Mouse (Mus musculus): ENCODE measurements at regions not wholly inside any gene's neighbourhood (a gene's known extent, or its start where the extent isn't known, plus 50 kb on each side); places are given as distances from the start of the nearest gene placed in this dataset.

GRCm38 (mm10) chr9:47054595-47054994 lies 56.1 kb downstream of the Gm4791 start:
- 73% methylated on average over 10 of the region's 10 CpGs for WGBS
- H3K27me3 ChIP-seq (replicated peaks; ENCODE audit: control insufficient read depth, insufficient read depth, low read length), result no peaks in the 10 kb centered on the region

GRCm38 (mm10) chr9:47055558-47055957 lies 57.0 kb downstream of the Gm4791 start:
- H3K4me2 ChIP-seq (ENCODE audit: low read length), result no peak overlapping the region
- H3K9me3 ChIP-seq (ENCODE audit: control insufficient read depth, low read length), result no peaks in the 10 kb centered on the region
- H3K9ac ChIP-seq (ENCODE audit: low read length), result no peak overlapping the region
- H3K4me1 ChIP-seq (replicated peaks; ENCODE audit: control insufficient read depth, insufficient read depth, low read length), result no peaks in the 10 kb centered on the region
- no peak for DNase-seq (ENCODE audit: low spot score)
- H3K27ac ChIP-seq (ENCODE audit: low read depth), result no peak overlapping the region
- H3K27me3 ChIP-seq (replicated peaks; ENCODE audit: control insufficient read depth, insufficient read depth, low read length), result no peaks in the 10 kb centered on the region
- WGBS, result 78% methylated on average over 6 of the region's 6 CpGs
- no peak for ATAC-seq (replicated peaks; ENCODE audit: low FRiP score, low TSS enrichment, low read depth)
- H3K4me3 ChIP-seq (ENCODE audit: low read depth, low read length), result no peak overlapping the region
- H3K36me3 ChIP-seq (ENCODE audit: control insufficient read depth, insufficient read depth, low read length), result no peaks in the 10 kb centered on the region

More at GRCm38 (mm10) chr9:47054595-47054994, 56.1 kb downstream of the Gm4791 start:
- Histone ChIP-seq H3K4me1 (replicated peaks; ENCODE audit: control insufficient read depth, insufficient read depth, low read length) (no peaks in the 10 kb centered on the region), H3K27ac (ENCODE audit: low read depth) (no peak overlapping the region), H3K9me3 (ENCODE audit: control insufficient read depth, low read length) (peaks cover 4% of the 10 kb centered on the region; the same call in 1 of the 2 replicates), H3K36me3 (ENCODE audit: control insufficient read depth, insufficient read depth, low read length) (no peaks in the 10 kb centered on the region), H3K4me2 (ENCODE audit: low read length) (no peak overlapping the region), H3K4me3 (ENCODE audit: low read depth, low read length) (no peak overlapping the region), H3K9ac (ENCODE audit: low read length) (no peak overlapping the region)
- ATAC-seq (replicated peaks; ENCODE audit: low FRiP score, low TSS enrichment, low read depth) (no peak), DNase-seq (ENCODE audit: low spot score) (no peak)

GRCm38 (mm10) chr9:47059339-47060005 lies 60.9 kb downstream of the Gm4791 start:
- Histone ChIP-seq H3K9me3 (ENCODE audit: control insufficient read depth, low read length) (no peaks in the 10 kb centered on the region), H3K27me3 (replicated peaks; ENCODE audit: control insufficient read depth, insufficient read depth, low read length) (no peaks in the 10 kb centered on the region), H3K4me1 (replicated peaks; ENCODE audit: control insufficient read depth, insufficient read depth, low read length) (no peaks in the 10 kb centered on the region), H3K4me2 (ENCODE audit: low read length) (no peak overlapping the region), H3K9ac (ENCODE audit: low read length) (no peak overlapping the region), H3K36me3 (ENCODE audit: control insufficient read depth, insufficient read depth, low read length) (no peaks in the 10 kb centered on the region), H3K27ac (ENCODE audit: low read depth) (no peak overlapping the region), H3K4me3 (ENCODE audit: low read depth, low read length) (no peak overlapping the region)
- WGBS, result 79% methylated on average over 7 of the region's 7 CpGs
- ATAC-seq (replicated peaks; ENCODE audit: low FRiP score, low TSS enrichment, low read depth), result no peak
- no peak for DNase-seq (ENCODE audit: low spot score)

GRCm38 (mm10) chr9:47060757-47061156 lies 62.2 kb downstream of the Gm4791 start:
- Histone ChIP-seq H3K36me3 (ENCODE audit: control insufficient read depth, insufficient read depth, low read length) (no peaks in the 10 kb centered on the region), H3K9me3 (ENCODE audit: control insufficient read depth, low read length) (no peaks in the 10 kb centered on the region), H3K4me3 (ENCODE audit: low read depth, low read length) (no peak overlapping the region), H3K4me1 (replicated peaks; ENCODE audit: control insufficient read depth, insufficient read depth, low read length) (no peaks in the 10 kb centered on the region), H3K4me2 (ENCODE audit: low read length) (no peak overlapping the region), H3K27ac (ENCODE audit: low read depth) (no peak overlapping the region), H3K9ac (ENCODE audit: low read length) (no peak overlapping the region), H3K27me3 (replicated peaks; ENCODE audit: control insufficient read depth, insufficient read depth, low read length) (no peaks in the 10 kb centered on the region)
- no peak for DNase-seq (ENCODE audit: low spot score)
- WGBS, result 72% methylated on average over 2 of the region's 2 CpGs
- ATAC-seq (replicated peaks; ENCODE audit: low FRiP score, low TSS enrichment, low read depth), result no peak

- WGBS, result 73% methylated on average over 7 of the region's 7 CpGs
- Histone ChIP-seq H3K27ac (ENCODE audit: low read depth) (no peak overlapping the region), H3K9me3 (ENCODE audit: control insufficient read depth, low read length) (no peaks in the 10 kb centered on the region), H3K4me1 (replicated peaks; ENCODE audit: control insufficient read depth, insufficient read depth, low read length) (no peaks in the 10 kb centered on the region), H3K9ac (ENCODE audit: low read length) (no peak overlapping the region), H3K4me3 (ENCODE audit: low read depth, low read length) (no peak overlapping the region), H3K4me2 (ENCODE audit: low read length) (no peak overlapping the region), H3K27me3 (replicated peaks; ENCODE audit: control insufficient read depth, insufficient read depth, low read length) (no peaks in the 10 kb centered on the region), H3K36me3 (ENCODE audit: control insufficient read depth, insufficient read depth, low read length) (no peaks in the 10 kb centered on the region)
- no peak for DNase-seq (ENCODE audit: low spot score)
- no peak for ATAC-seq (replicated peaks; ENCODE audit: low FRiP score, low TSS enrichment, low read depth)
Measured at GRCm38 (mm10) chr9:47062516-47062915, 64.0 kb downstream of the Gm4791 start.

GRCm38 (mm10) chr9:47063751-47064150 lies 65.2 kb downstream of the Gm4791 start:
- Histone ChIP-seq H3K9me3 (ENCODE audit: control insufficient read depth, low read length) (no peaks in the 10 kb centered on the region), H3K4me1 (replicated peaks; ENCODE audit: control insufficient read depth, insufficient read depth, low read length) (no peaks in the 10 kb centered on the region), H3K9ac (ENCODE audit: low read length) (no peak overlapping the region), H3K4me3 (ENCODE audit: low read depth, low read length) (no peak overlapping the region), H3K4me2 (ENCODE audit: low read length) (no peak overlapping the region), H3K27me3 (replicated peaks; ENCODE audit: control insufficient read depth, insufficient read depth, low read length) (no peaks in the 10 kb centered on the region), H3K27ac (ENCODE audit: low read depth) (no peak overlapping the region), H3K36me3 (ENCODE audit: control insufficient read depth, insufficient read depth, low read length) (no peaks in the 10 kb centered on the region)
- WGBS, result 82% methylated on average over 5 of the region's 5 CpGs
- DNase-seq (ENCODE audit: low spot score) (no peak), ATAC-seq (replicated peaks; ENCODE audit: low FRiP score, low TSS enrichment, low read depth) (no peak)

- WGBS, result 55% methylated on average over 5 of the region's 5 CpGs
- Histone ChIP-seq H3K27ac (ENCODE audit: low read depth) (no peak overlapping the region), H3K36me3 (ENCODE audit: control insufficient read depth, insufficient read depth, low read length) (no peaks in the 10 kb centered on the region), H3K4me3 (ENCODE audit: low read depth, low read length) (no peak overlapping the region), H3K9ac (ENCODE audit: low read length) (no peak overlapping the region), H3K9me3 (ENCODE audit: control insufficient read depth, low read length) (no peaks in the 10 kb centered on the region), H3K4me2 (ENCODE audit: low read length) (no peak overlapping the region), H3K27me3 (replicated peaks; ENCODE audit: control insufficient read depth, insufficient read depth, low read length) (no peaks in the 10 kb centered on the region), H3K4me1 (replicated peaks; ENCODE audit: control insufficient read depth, insufficient read depth, low read length) (no peaks in the 10 kb centered on the region)
- no peak for DNase-seq (ENCODE audit: low spot score)
- ATAC-seq (replicated peaks; ENCODE audit: low FRiP score, low TSS enrichment, low read depth), result no peak
Measured at GRCm38 (mm10) chr9:47064463-47065032, 66.0 kb downstream of the Gm4791 start.

GRCm38 (mm10) chr9:47069436-47069835 lies 70.9 kb downstream of the Gm4791 start:
- Histone ChIP-seq H3K9me3 (ENCODE audit: control insufficient read depth, low read length) (no peaks in the 10 kb centered on the region), H3K27me3 (replicated peaks; ENCODE audit: control insufficient read depth, insufficient read depth, low read length) (no peaks in the 10 kb centered on the region), H3K4me3 (ENCODE audit: low read depth, low read length) (no peak overlapping the region), H3K9ac (ENCODE audit: low read length) (no peak overlapping the region), H3K4me2 (ENCODE audit: low read length) (no peak overlapping the region), H3K36me3 (ENCODE audit: control insufficient read depth, insufficient read depth, low read length) (no peaks in the 10 kb centered on the region), H3K27ac (ENCODE audit: low read depth) (no peak overlapping the region), H3K4me1 (replicated peaks; ENCODE audit: control insufficient read depth, insufficient read depth, low read length) (no peaks in the 10 kb centered on the region)
- no peak for DNase-seq (ENCODE audit: low spot score)
- whole genome bisulfite sequencing, result 55% methylated on average over 5 of the region's 5 CpGs
- no peak for ATAC-seq (replicated peaks; ENCODE audit: low FRiP score, low TSS enrichment, low read depth)

GRCm38 (mm10) chr9:47070958-47071357 lies 72.4 kb downstream of the Gm4791 start:
- H3K27ac ChIP-seq (ENCODE audit: low read depth), result no peak overlapping the region

More at GRCm38 (mm10) chr9:47070958-47071357, 72.4 kb downstream of the Gm4791 start:
- Histone ChIP-seq H3K9ac (ENCODE audit: low read length) (no peak overlapping the region), H3K27me3 (replicated peaks; ENCODE audit: control insufficient read depth, insufficient read depth, low read length) (no peaks in the 10 kb centered on the region), H3K4me3 (ENCODE audit: low read depth, low read length) (no peak overlapping the region), H3K9me3 (ENCODE audit: control insufficient read depth, low read length) (no peaks in the 10 kb centered on the region), H3K36me3 (ENCODE audit: control insufficient read depth, insufficient read depth, low read length) (no peaks in the 10 kb centered on the region), H3K4me1 (replicated peaks; ENCODE audit: control insufficient read depth, insufficient read depth, low read length) (no peaks in the 10 kb centered on the region), H3K4me2 (ENCODE audit: low read length) (no peak overlapping the region)
- DNase-seq (ENCODE audit: low spot score), result no peak
- ATAC-seq (replicated peaks; ENCODE audit: low FRiP score, low TSS enrichment, low read depth), result no peak
- 89% methylated on average over 5 of the region's 5 CpGs for WGBS
